Mouse (Mus musculus) embryonic fibroblast, embryonic 13.5 days (primary cell): ENCODE data around the gene Gk.

ENCODE experiments used
- CTCF ChIP-seq: IDR thresholded peaks from 2 replicates; pipeline ENCODE4 v1.5.1; 2011; ENCODE audit warnings: mild to moderate bottlenecking, control low read depth, low read length, moderate library complexity, borderline replicate concordance; ENCODE audit not compliant: insufficient read depth
- POLR2A ChIP-seq: IDR thresholded peaks from 2 replicates; pipeline ENCODE4 v1.6.1; 2011; ENCODE audit warnings: low read depth, mild to moderate bottlenecking, control low read depth, low read length, moderate library complexity

GRCm38 (mm10) chrX:85710399-85710798 lies 66.2 kb downstream of the Gk start:
- TF ChIP-seq CTCF: no peak
- no peak for TF ChIP-seq POLR2A
